Comparison of ENCODE assay signal across 18 mouse cellular contexts in genomic region chr11:102289511-102290100, GRCm38 (mm10). TPM values are rescaled to one million over a fixed set of nuclear protein-coding genes. Genes with fewer than 3 reads are reported as not detected.
DNase-seq lines count a peak whose midpoint lies in the region; ATAC-seq lines count a peak whose summit lies in the region.
"Had no signal": no experiment of that assay in that cellular context is flagged by ENCODE, and none has a peak within 500 bp of the region (broad histone marks: within the 10 kb centered on the region; RNA-seq: fewer than 3 reads in every experiment).

No protein-coding gene starts in this region.

- H3K4me2 ChIP-seq in hindbrain, embryonic 12.5 days (replicated peaks) = no peak overlapping the region
- H3K4me2 ChIP-seq in hindbrain, embryonic 11.5 days (replicated peaks; ENCODE audit: low read depth, low read length) = no peak overlapping the region
- no peak overlapping the region for H3K4me2 ChIP-seq in midbrain, embryonic 12.5 days (replicated peaks)
- no peak overlapping the region for H3K4me2 ChIP-seq in midbrain, embryonic 15.5 days
- H3K4me2 ChIP-seq in neural tube, embryonic 13.5 days = no peak overlapping the region
- H3K4me2 ChIP-seq: hindbrain, embryonic 15.5 days; limb, embryonic 15.5 days; lung, embryonic 14.5 days had no signal

- WGBS in hindbrain, embryonic 12.5 days = 63% methylated on average over 6 of the region's 6 CpGs
- WGBS in hindbrain, embryonic 11.5 days = 56% methylated on average over 6 of the region's 6 CpGs
- WGBS in midbrain, embryonic 12.5 days = 61% methylated on average over 6 of the region's 6 CpGs
- WGBS in midbrain, embryonic 15.5 days = 68% methylated on average over 6 of the region's 6 CpGs
- 69% methylated on average over 6 of the region's 6 CpGs for WGBS in neural tube, embryonic 13.5 days

- H3K27me3 ChIP-seq in hindbrain, embryonic 12.5 days = no peaks in the 10 kb centered on the region
- no peaks in the 10 kb centered on the region for H3K27me3 ChIP-seq in hindbrain, embryonic 11.5 days (ENCODE audit: control insufficient read depth, insufficient read depth, low read length)
- H3K27me3 ChIP-seq in midbrain, embryonic 12.5 days = no peaks in the 10 kb centered on the region
- no peaks in the 10 kb centered on the region for H3K27me3 ChIP-seq in midbrain, embryonic 15.5 days (replicated peaks)
- H3K27me3 ChIP-seq in neural tube, embryonic 13.5 days = no peaks in the 10 kb centered on the region
- H3K27me3 ChIP-seq: hindbrain, embryonic 15.5 days; limb, embryonic 15.5 days had no signal

- intact Hi-C loops in left cerebral cortex, postnatal 25 days (cut with DNase I) = no loop called here

- H3K4me3 ChIP-seq in hindbrain, embryonic 12.5 days = no peak overlapping the region
- no peak overlapping the region for H3K4me3 ChIP-seq in hindbrain, embryonic 11.5 days (ENCODE audit: low read depth, low read length)
- no peak overlapping the region for H3K4me3 ChIP-seq in midbrain, embryonic 12.5 days
- no peak overlapping the region for H3K4me3 ChIP-seq in midbrain, embryonic 15.5 days
- no peak overlapping the region for H3K4me3 ChIP-seq in ES-E14 (ENCODE audit: insufficient read depth in 1 of 2, low read depth in 1 of 2, low read length in 2 of 2, poor library complexity in 1 of 2, severe bottlenecking in 1 of 2)
- no peak overlapping the region for H3K4me3 ChIP-seq in neural tube, embryonic 13.5 days
- H3K4me3 ChIP-seq: hindbrain, embryonic 15.5 days; left cerebral cortex, adult 2 months; limb, embryonic 15.5 days had no signal

- no peak overlapping the region for H3K9ac ChIP-seq in hindbrain, embryonic 12.5 days
- no peak overlapping the region for H3K9ac ChIP-seq in hindbrain, embryonic 11.5 days (ENCODE audit: low read depth, low read length)
- H3K9ac ChIP-seq in midbrain, embryonic 12.5 days (replicated peaks) = no peak overlapping the region
- H3K9ac ChIP-seq in midbrain, embryonic 15.5 days = no peak overlapping the region
- peak overlapping the region; percentile 19; the same call in 1 of the 2 replicates for H3K9ac ChIP-seq in ES-E14 (ENCODE audit: insufficient read depth, low read depth, low read length, poor library complexity, severe bottlenecking)
- peak overlapping the region; percentile 31; the same call in 1 of the 2 replicates for H3K9ac ChIP-seq in neural tube, embryonic 13.5 days
- H3K9ac ChIP-seq: forebrain, postnatal 0 days; hindbrain, embryonic 15.5 days; limb, embryonic 15.5 days; lung, embryonic 14.5 days had no signal

- DNase-seq in hindbrain, embryonic 11.5 days (ENCODE audit: low spot score) = no peak
- no peak for DNase-seq in ES-E14 (ENCODE audit: low read depth, low spot score)
- no peak for DNase-seq in left cerebral cortex, postnatal 25 days (ENCODE audit: low spot score in 2 of 2)
- DNase-seq: cerebellum, postnatal 25 days; forebrain, postnatal 0 days; kidney, postnatal 10 days; lung, embryonic 14.5 days; retina, postnatal 1 day had no signal

- H3K27ac ChIP-seq in hindbrain, embryonic 12.5 days = peak overlapping the region; percentile 26; the same call in 1 of the 2 replicates
- no peak overlapping the region; the same call in 1 of the 2 replicates for H3K27ac ChIP-seq in hindbrain, embryonic 11.5 days (ENCODE audit: low read depth, low read length)
- 0 out of 2 replicates have a peak overlapping the region, but pooled peaks have one; percentile 20 for H3K27ac ChIP-seq in midbrain, embryonic 12.5 days (replicated peaks)
- no peak overlapping the region for H3K27ac ChIP-seq in midbrain, embryonic 15.5 days
- no peak overlapping the region for H3K27ac ChIP-seq in ES-E14 (ENCODE audit: insufficient read depth, low read depth, low read length, poor library complexity, severe bottlenecking)
- H3K27ac ChIP-seq in neural tube, embryonic 13.5 days (replicated peaks) = peak overlapping the region; percentile 18; the same call in 1 of the 2 replicates
- H3K27ac ChIP-seq: hindbrain, embryonic 15.5 days; left cerebral cortex, adult 2 months had no signal

- in situ Hi-C loops in ES-E14 (cut with MboI; ENCODE audit: low sequenced_read_pairs in 2 of 2, unreplicated experiment in 2 of 2) = loop anchor here in 1 of 2 experiments (5.0 kb wide), 1 partner anchor 123 kb away; no protein-coding TSS in a partner anchor

- H3K4me1 ChIP-seq in hindbrain, embryonic 12.5 days = peaks cover 30% of the 10 kb centered on the region
- H3K4me1 ChIP-seq in hindbrain, embryonic 11.5 days (replicated peaks; ENCODE audit: control insufficient read depth, insufficient read depth, low read length) = peaks cover 4% of the 10 kb centered on the region
- peaks cover 23% of the 10 kb centered on the region for H3K4me1 ChIP-seq in midbrain, embryonic 12.5 days
- peaks cover 27% of the 10 kb centered on the region for H3K4me1 ChIP-seq in midbrain, embryonic 15.5 days
- H3K4me1 ChIP-seq in ES-E14 (ENCODE audit: control insufficient read depth in 2 of 2, insufficient read depth in 2 of 2, low read length in 2 of 2, poor library complexity in 1 of 2) = peaks cover 2 to 17% of the 10 kb centered on the region in 2 experiments; a peak in 1 of 4 replicates
- peaks cover 30% of the 10 kb centered on the region for H3K4me1 ChIP-seq in neural tube, embryonic 13.5 days (replicated peaks)

- no peaks in the 10 kb centered on the region for H3K9me3 ChIP-seq in hindbrain, embryonic 12.5 days (replicated peaks)
- no peaks in the 10 kb centered on the region for H3K9me3 ChIP-seq in hindbrain, embryonic 11.5 days (ENCODE audit: control insufficient read depth, low read length)
- no peaks in the 10 kb centered on the region for H3K9me3 ChIP-seq in midbrain, embryonic 12.5 days
- H3K9me3 ChIP-seq in midbrain, embryonic 15.5 days = no peaks in the 10 kb centered on the region
- H3K9me3 ChIP-seq in ES-E14 (ENCODE audit: control insufficient read depth, insufficient read depth, low read depth, low read length) = no peaks in the 10 kb centered on the region
- no peaks in the 10 kb centered on the region for H3K9me3 ChIP-seq in neural tube, embryonic 13.5 days
- H3K9me3 ChIP-seq: hindbrain, embryonic 15.5 days; limb, embryonic 15.5 days had no signal

- ATAC-seq in hindbrain, embryonic 12.5 days (ENCODE audit: low FRiP score) = no peak
- ATAC-seq in hindbrain, embryonic 11.5 days (ENCODE audit: low FRiP score) = no peak
- no peak for ATAC-seq in midbrain, embryonic 12.5 days (ENCODE audit: low FRiP score, low read depth)
- ATAC-seq in midbrain, embryonic 15.5 days (replicated peaks) = no peak
- no peak for ATAC-seq in neural tube, embryonic 13.5 days (ENCODE audit: low read depth)
- ATAC-seq: forebrain, postnatal 0 days; intestine, embryonic 16.5 days had no signal

- peaks cover 68% of the 10 kb centered on the region for H3K36me3 ChIP-seq in hindbrain, embryonic 12.5 days
- H3K36me3 ChIP-seq in hindbrain, embryonic 11.5 days (ENCODE audit: control insufficient read depth, insufficient read depth, low read length) = peaks cover 14% of the 10 kb centered on the region
- H3K36me3 ChIP-seq in midbrain, embryonic 12.5 days = peaks cover 74% of the 10 kb centered on the region
- peaks cover 31% of the 10 kb centered on the region for H3K36me3 ChIP-seq in midbrain, embryonic 15.5 days (replicated peaks)
- peaks cover 48% of the 10 kb centered on the region for H3K36me3 ChIP-seq in ES-E14 (ENCODE audit: control insufficient read depth, insufficient read depth, low read length, poor library complexity, severe bottlenecking)
- H3K36me3 ChIP-seq in neural tube, embryonic 13.5 days = peaks cover 74% of the 10 kb centered on the region

RNA-seq across cellular contexts. Expression of gene Tmub2, which starts 4.9 kb away (rescaled TPM):
- polyA plus RNA-seq in hindbrain, embryonic 12.5 days (2016; fragmentation: Nextera tagmentation; extraction: Ambion mirVana) = 67.9 and 68.4 TPM in 2 replicates
- 64.0 and 65.2 TPM in 2 replicates for polyA plus RNA-seq in hindbrain, embryonic 11.5 days (2014; fragmentation: Nextera tagmentation; extraction: Ambion mirVana)
- polyA plus RNA-seq in midbrain, embryonic 12.5 days (2016; fragmentation: Nextera tagmentation; extraction: Ambion mirVana) = 65.5 and 69.4 TPM in 2 replicates
- 82.3 and 84.4 TPM in 2 replicates for polyA plus RNA-seq in midbrain, embryonic 15.5 days (2015; fragmentation: Nextera tagmentation; extraction: Ambion mirVana)
- total RNA-seq in ES-E14 (2012; rRNA removed) = 33.0 and 37.2 TPM in 2 replicates
- polyA plus RNA-seq in neural tube, embryonic 13.5 days (2015; fragmentation: Nextera tagmentation; extraction: Ambion mirVana) = 79.6 and 81.4 TPM in 2 replicates
- 10 to 100 TPM; 67.8 to 71.4 TPM for total RNA-seq in left cerebral cortex, postnatal 25 days (2021)

RNA-seq across cellular contexts. Expression of gene Atxn7l3, which starts 6.8 kb away (rescaled TPM):
- 28.5 and 29.7 TPM in 2 replicates for polyA plus RNA-seq in hindbrain, embryonic 12.5 days (2016; fragmentation: Nextera tagmentation; extraction: Ambion mirVana)
- 17.5 and 22.0 TPM in 2 replicates for polyA plus RNA-seq in hindbrain, embryonic 11.5 days (2014; fragmentation: Nextera tagmentation; extraction: Ambion mirVana)
- polyA plus RNA-seq in midbrain, embryonic 12.5 days (2016; fragmentation: Nextera tagmentation; extraction: Ambion mirVana) = 24.7 and 26.6 TPM in 2 replicates
- 31.6 and 31.8 TPM in 2 replicates for polyA plus RNA-seq in midbrain, embryonic 15.5 days (2015; fragmentation: Nextera tagmentation; extraction: Ambion mirVana)
- total RNA-seq in ES-E14 (2012; rRNA removed) = 55.4 and 60.4 TPM in 2 replicates
- polyA plus RNA-seq in neural tube, embryonic 13.5 days (2015; fragmentation: Nextera tagmentation; extraction: Ambion mirVana) = 26.7 and 30.6 TPM in 2 replicates
- 100 to 1,000 TPM; 231 to 242 TPM for total RNA-seq in left cerebral cortex, postnatal 25 days (2021)

RNA-seq across cellular contexts. Expression of gene Asb16, which starts 21.1 kb away (rescaled TPM):
- not detected in 2 replicates for polyA plus RNA-seq in hindbrain, embryonic 12.5 days (2016; fragmentation: Nextera tagmentation; extraction: Ambion mirVana)
- 0.06 and 0.08 TPM in 2 replicates for polyA plus RNA-seq in hindbrain, embryonic 11.5 days (2014; fragmentation: Nextera tagmentation; extraction: Ambion mirVana)
- not detected in 2 replicates for polyA plus RNA-seq in midbrain, embryonic 12.5 days (2016; fragmentation: Nextera tagmentation; extraction: Ambion mirVana)
- polyA plus RNA-seq in midbrain, embryonic 15.5 days (2015; fragmentation: Nextera tagmentation; extraction: Ambion mirVana) = 0.05 TPM in 1 of 2 replicates, not detected in the other
- 0.98 and 1.0 TPM in 2 replicates for total RNA-seq in ES-E14 (2012; rRNA removed)
- polyA plus RNA-seq in neural tube, embryonic 13.5 days (2015; fragmentation: Nextera tagmentation; extraction: Ambion mirVana) = not detected in 2 replicates
- total RNA-seq in left cerebral cortex, postnatal 25 days (2021) = 1 to 10 TPM; 1.2 TPM
- total RNA-seq: neutrophil, adult 5-6 weeks had no signal
- polyA plus RNA-seq: forebrain, postnatal 0 days had no signal

RNA-seq across cellular contexts. Expression of gene Ubtf, which starts 29.9 kb away (rescaled TPM):
- 101 and 111 TPM in 2 replicates for polyA plus RNA-seq in hindbrain, embryonic 12.5 days (2016; fragmentation: Nextera tagmentation; extraction: Ambion mirVana)
- 82.1 and 83.4 TPM in 2 replicates for polyA plus RNA-seq in hindbrain, embryonic 11.5 days (2014; fragmentation: Nextera tagmentation; extraction: Ambion mirVana)
- polyA plus RNA-seq in midbrain, embryonic 12.5 days (2016; fragmentation: Nextera tagmentation; extraction: Ambion mirVana) = 102 and 121 TPM in 2 replicates
- polyA plus RNA-seq in midbrain, embryonic 15.5 days (2015; fragmentation: Nextera tagmentation; extraction: Ambion mirVana) = 82.8 and 83.9 TPM in 2 replicates
- total RNA-seq in ES-E14 (2012; rRNA removed) = 138 and 155 TPM in 2 replicates
- 78.2 and 83.9 TPM in 2 replicates for polyA plus RNA-seq in neural tube, embryonic 13.5 days (2015; fragmentation: Nextera tagmentation; extraction: Ambion mirVana)
- total RNA-seq in left cerebral cortex, postnatal 25 days (2021) = 100 to 1,000 TPM; 123 to 127 TPM

RNA-seq across cellular contexts. Expression of gene BC030867, which starts 40.9 kb away (rescaled TPM):
- polyA plus RNA-seq in hindbrain, embryonic 12.5 days (2016; fragmentation: Nextera tagmentation; extraction: Ambion mirVana) = 9.4 and 12.5 TPM in 2 replicates
- polyA plus RNA-seq in hindbrain, embryonic 11.5 days (2014; fragmentation: Nextera tagmentation; extraction: Ambion mirVana) = 13.2 and 14.0 TPM in 2 replicates
- polyA plus RNA-seq in midbrain, embryonic 12.5 days (2016; fragmentation: Nextera tagmentation; extraction: Ambion mirVana) = 11.8 and 15.2 TPM in 2 replicates
- 2.2 and 2.5 TPM in 2 replicates for polyA plus RNA-seq in midbrain, embryonic 15.5 days (2015; fragmentation: Nextera tagmentation; extraction: Ambion mirVana)
- total RNA-seq in ES-E14 (2012; rRNA removed) = 17.3 and 17.8 TPM in 2 replicates
- polyA plus RNA-seq in neural tube, embryonic 13.5 days (2015; fragmentation: Nextera tagmentation; extraction: Ambion mirVana) = 1.9 and 3.7 TPM in 2 replicates
- 1 to 10 TPM in 1 of 2 experiments, under 1 TPM in 1; 0.94 to 1.1 TPM for total RNA-seq in left cerebral cortex, postnatal 25 days (2021)
- total RNA-seq: gastrocnemius, adult 18-20 months; neutrophil, adult 5-6 weeks had no signal

Comparison
In these comparisons a context has a peak if more than half of its experiments do, and no peak if none do; other contexts are left out.
1. H3K27ac ChIP-seq: peak in hindbrain, embryonic 12.5 days (single experiment), midbrain, embryonic 12.5 days (single experiment) and neural tube, embryonic 13.5 days (single experiment); none in hindbrain, embryonic 11.5 days (single experiment), midbrain, embryonic 15.5 days (single experiment) and ES-E14 (single experiment).
2. H3K9ac ChIP-seq: peak in ES-E14 (single experiment) and neural tube, embryonic 13.5 days (single experiment); none in hindbrain, embryonic 12.5 days (single experiment), hindbrain, embryonic 11.5 days (single experiment), midbrain, embryonic 12.5 days (single experiment) and midbrain, embryonic 15.5 days (single experiment).